Mouse (Mus musculus): ENCODE results near the gene Slc8a3. TPM values are rescaled to one million over a fixed set of nuclear protein-coding genes. Genes with fewer than 3 reads are reported as not detected.

Gene Slc8a3
- total and polyA plus RNA-seq, 2 experiments from 2014 or later: 10.5 to 38.7 TPM

DNA sequence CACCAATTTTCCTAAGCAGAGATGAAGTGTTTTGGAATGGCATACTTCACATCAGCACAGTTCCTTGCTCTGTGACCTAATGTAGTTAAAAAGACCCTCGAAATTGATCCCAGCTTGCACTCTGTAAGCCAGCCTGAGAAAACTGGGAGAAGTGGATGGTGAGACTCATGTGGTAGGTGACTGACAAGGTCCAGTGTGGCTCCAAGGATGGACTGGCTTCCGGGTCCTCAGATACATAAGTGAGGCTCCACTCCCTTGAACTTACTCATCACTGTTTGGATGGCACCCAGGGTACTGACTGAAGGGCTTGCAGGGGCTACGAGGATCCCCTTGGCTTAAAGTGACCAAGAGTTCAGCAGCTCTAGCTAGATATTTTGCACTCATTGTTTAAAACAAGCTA, 169.4 kb downstream of the Slc8a3 start:
- Histone ChIP-seq H3K4me3 (ENCODE audit: low read depth, low read length) (no peak overlapping the region), H3K27me3 (ENCODE audit: insufficient read depth, low read length) (no peaks in the 10 kb centered on the region), H3K4me2 (ENCODE audit: low read depth) (no peak overlapping the region), H3K9me3 (ENCODE audit: low read length) (no peaks in the 10 kb centered on the region), H3K9ac (no peak overlapping the region), H3K4me1 (ENCODE audit: insufficient read depth) (no peaks in the 10 kb centered on the region), H3K36me3 (ENCODE audit: insufficient read depth) (no peaks in the 10 kb centered on the region), H3K27ac (ENCODE audit: low read depth, low read length) (no peak overlapping the region)
- no peak for DNase-seq
- 91% methylated on average over 3 of the region's 3 CpGs for WGBS
- no peak for TF ChIP-seq CTCF (IDR thresholded peaks at IDR 0.05; ENCODE audit: low read depth)
- ATAC-seq: no peak

- H3K4me2 ChIP-seq (ENCODE audit: low read depth): no peak overlapping the region
- ATAC-seq (no peak), DNase-seq (no peak)
- no peaks in the 10 kb centered on the region for H3K36me3 ChIP-seq (ENCODE audit: insufficient read depth)
- H3K4me1 ChIP-seq (ENCODE audit: insufficient read depth): no peaks in the 10 kb centered on the region
- no peak for TF ChIP-seq CTCF (IDR thresholded peaks at IDR 0.05; ENCODE audit: low read depth)
- no peak overlapping the region for H3K27ac ChIP-seq (ENCODE audit: low read depth, low read length)
- WGBS: 74% methylated on average over 3 of the region's 3 CpGs
- H3K9me3 ChIP-seq (ENCODE audit: low read length): no peaks in the 10 kb centered on the region
- no peaks in the 10 kb centered on the region for H3K27me3 ChIP-seq (ENCODE audit: insufficient read depth, low read length)
- H3K4me3 ChIP-seq (ENCODE audit: low read depth, low read length): no peak overlapping the region
- no peak overlapping the region for H3K9ac ChIP-seq
These were observed 169.8 kb downstream of the Slc8a3 start for GRCm38 (mm10) chr12:81163131-81163530.

- H3K9ac ChIP-seq: no peak overlapping the region
- H3K27me3 ChIP-seq (ENCODE audit: insufficient read depth, low read length): no peaks in the 10 kb centered on the region
- DNase-seq: no peak
- WGBS: 90% methylated on average over 2 of the region's 2 CpGs
- no peaks in the 10 kb centered on the region for H3K4me1 ChIP-seq (ENCODE audit: insufficient read depth)
- no peak overlapping the region for H3K4me2 ChIP-seq (ENCODE audit: low read depth)
- TF ChIP-seq CTCF (IDR thresholded peaks at IDR 0.05; ENCODE audit: low read depth): no peak
- no peaks in the 10 kb centered on the region for H3K36me3 ChIP-seq (ENCODE audit: insufficient read depth)
- no peak overlapping the region for H3K27ac ChIP-seq (ENCODE audit: low read depth, low read length)
- ATAC-seq: no peak
- no peak overlapping the region for H3K4me3 ChIP-seq (ENCODE audit: low read depth, low read length)
- H3K9me3 ChIP-seq (ENCODE audit: low read length): no peaks in the 10 kb centered on the region
These were observed 171.7 kb downstream of the Slc8a3 start for GRCm38 (mm10) chr12:81161282-81161681.

DNA sequence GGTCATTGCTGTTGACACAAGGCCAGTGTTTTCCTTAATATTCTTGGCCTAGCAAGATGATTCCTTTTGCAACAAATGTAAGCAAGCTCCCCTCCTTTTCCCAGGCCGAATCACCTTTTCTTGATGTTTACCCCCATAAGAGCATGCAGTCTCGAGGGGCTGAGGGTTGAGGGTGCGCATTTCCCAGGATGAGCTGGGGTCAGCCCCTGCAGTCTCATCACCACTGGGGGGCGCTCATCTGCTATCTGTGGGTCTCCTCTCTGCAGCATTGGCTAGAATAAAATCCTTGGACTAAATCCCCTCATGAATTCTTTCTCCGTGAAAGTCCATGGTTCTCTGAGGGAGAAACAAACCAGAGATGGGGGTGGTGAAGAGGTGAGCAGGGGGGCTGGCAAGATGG, 172.1 kb downstream of the Slc8a3 start:
- Histone ChIP-seq H3K9me3 (ENCODE audit: low read length) (no peaks in the 10 kb centered on the region), H3K4me3 (ENCODE audit: low read depth, low read length) (no peak overlapping the region), H3K27me3 (ENCODE audit: insufficient read depth, low read length) (no peaks in the 10 kb centered on the region), H3K27ac (ENCODE audit: low read depth, low read length) (no peak overlapping the region), H3K36me3 (ENCODE audit: insufficient read depth) (no peaks in the 10 kb centered on the region), H3K4me1 (ENCODE audit: insufficient read depth) (no peaks in the 10 kb centered on the region), H3K4me2 (ENCODE audit: low read depth) (no peak overlapping the region), H3K9ac (no peak overlapping the region)
- no peak for ATAC-seq
- TF ChIP-seq CTCF (IDR thresholded peaks at IDR 0.05; ENCODE audit: low read depth): peak; percentile 44
- DNase-seq: peak; percentile 28
- 63% methylated on average over 5 of the region's 5 CpGs for WGBS

DNA sequence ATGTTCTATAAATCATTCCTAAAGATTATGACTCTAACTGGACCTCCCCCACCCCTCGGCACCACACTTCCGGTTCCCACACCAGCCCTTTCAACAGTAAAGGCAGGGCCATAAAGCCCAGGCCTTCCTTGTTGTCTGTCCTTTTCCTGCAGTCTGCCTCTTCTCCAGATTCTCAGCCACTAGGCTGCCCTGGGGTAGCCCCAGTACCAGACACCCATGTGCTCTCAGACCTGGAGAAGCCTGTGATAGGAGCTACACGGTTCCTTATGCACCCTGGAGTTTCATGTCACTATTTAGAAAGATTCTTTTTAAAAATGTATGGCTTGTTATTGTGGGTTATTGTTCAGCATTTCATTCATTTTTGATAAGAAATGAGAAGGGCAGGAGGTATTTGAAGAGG, 172.6 kb downstream of the Slc8a3 start:
- Histone ChIP-seq H3K27ac (ENCODE audit: low read depth, low read length) (no peak overlapping the region), H3K9ac (no peak overlapping the region), H3K9me3 (ENCODE audit: low read length) (no peaks in the 10 kb centered on the region), H3K4me2 (ENCODE audit: low read depth) (no peak overlapping the region), H3K4me3 (ENCODE audit: low read depth, low read length) (no peak overlapping the region), H3K36me3 (ENCODE audit: insufficient read depth) (no peaks in the 10 kb centered on the region), H3K4me1 (ENCODE audit: insufficient read depth) (no peaks in the 10 kb centered on the region), H3K27me3 (ENCODE audit: insufficient read depth, low read length) (no peaks in the 10 kb centered on the region)
- TF ChIP-seq CTCF (IDR thresholded peaks at IDR 0.05; ENCODE audit: low read depth): no peak
- DNase-seq: no peak
- WGBS: 81% methylated on average over 3 of the region's 3 CpGs
- ATAC-seq: no peak

DNA sequence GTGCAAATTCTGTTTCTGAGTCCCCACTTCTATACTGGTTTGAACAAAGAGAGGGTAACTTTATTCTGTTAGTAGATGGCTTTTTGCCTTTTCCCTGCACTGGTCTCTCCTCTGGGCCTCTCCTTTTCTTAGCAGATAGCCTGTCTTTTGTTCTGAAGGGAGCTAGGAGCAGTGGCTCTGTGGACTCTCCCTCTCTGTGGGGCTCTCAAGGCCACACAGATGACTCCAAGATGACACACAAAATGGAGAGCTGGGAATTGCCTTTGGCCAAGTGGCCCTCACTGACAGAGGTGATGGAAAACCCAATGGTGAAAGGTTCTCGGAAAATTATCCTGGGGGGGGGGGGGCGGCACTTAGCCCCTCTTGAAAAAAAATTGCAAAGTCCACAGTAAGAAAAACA, 173.0 kb downstream of the Slc8a3 start:
- Histone ChIP-seq H3K27me3 (ENCODE audit: insufficient read depth, low read length) (no peaks in the 10 kb centered on the region), H3K27ac (ENCODE audit: low read depth, low read length) (no peak overlapping the region), H3K36me3 (ENCODE audit: insufficient read depth) (no peaks in the 10 kb centered on the region), H3K9me3 (ENCODE audit: low read length) (no peaks in the 10 kb centered on the region), H3K9ac (no peak overlapping the region), H3K4me2 (ENCODE audit: low read depth) (no peak overlapping the region), H3K4me1 (ENCODE audit: insufficient read depth) (no peaks in the 10 kb centered on the region), H3K4me3 (ENCODE audit: low read depth, low read length) (no peak overlapping the region)
- DNase-seq: no peak
- 81% methylated on average over 2 of the region's 2 CpGs for WGBS
- no peak for TF ChIP-seq CTCF (IDR thresholded peaks at IDR 0.05; ENCODE audit: low read depth)
- no peak for ATAC-seq

DNA sequence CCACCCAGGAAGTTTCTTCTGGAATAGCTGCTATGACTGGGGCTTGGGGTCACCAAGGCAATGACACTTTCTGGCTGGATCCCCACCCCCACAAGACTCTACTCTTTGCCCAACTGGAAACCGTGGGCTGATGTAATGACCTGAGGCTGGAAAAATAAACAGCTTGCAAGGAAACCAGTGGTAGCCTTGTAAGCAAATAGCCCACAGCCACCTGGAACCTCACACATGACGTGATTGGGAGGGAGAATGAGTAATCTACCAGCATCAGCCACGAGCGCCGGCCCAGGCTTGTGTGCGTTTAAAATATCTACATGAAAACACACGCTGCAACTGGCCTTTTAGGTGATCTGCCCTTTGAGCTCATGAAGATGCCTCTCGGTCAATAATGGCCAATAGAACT, 176.1 kb downstream of the Slc8a3 start:
- no peaks in the 10 kb centered on the region for H3K36me3 ChIP-seq (ENCODE audit: insufficient read depth)
- ATAC-seq (no peak), DNase-seq (no peak)
- H3K9me3 ChIP-seq (ENCODE audit: low read length): no peaks in the 10 kb centered on the region
- no peak overlapping the region for H3K4me3 ChIP-seq (ENCODE audit: low read depth, low read length)
- H3K9ac ChIP-seq: no peak overlapping the region
- WGBS: 91% methylated on average over 8 of the region's 8 CpGs
- H3K27ac ChIP-seq (ENCODE audit: low read depth, low read length): no peak overlapping the region
- no peaks in the 10 kb centered on the region for H3K4me1 ChIP-seq (ENCODE audit: insufficient read depth)
- no peak overlapping the region for H3K4me2 ChIP-seq (ENCODE audit: low read depth)
- TF ChIP-seq CTCF (IDR thresholded peaks at IDR 0.05; ENCODE audit: low read depth): no peak
- H3K27me3 ChIP-seq (ENCODE audit: insufficient read depth, low read length): no peaks in the 10 kb centered on the region

GRCm38 (mm10) chr12:81155675-81156074, 177.3 kb downstream of the Slc8a3 start:
- 79% methylated on average over 6 of the region's 6 CpGs for WGBS
- no peaks in the 10 kb centered on the region for H3K9me3 ChIP-seq (ENCODE audit: low read length)
- DNase-seq (no peak), ATAC-seq (no peak)
- no peak overlapping the region for H3K9ac ChIP-seq
- H3K4me3 ChIP-seq (ENCODE audit: low read depth, low read length): no peak overlapping the region
- H3K36me3 ChIP-seq (ENCODE audit: insufficient read depth): no peaks in the 10 kb centered on the region
- no peak for TF ChIP-seq CTCF (IDR thresholded peaks at IDR 0.05; ENCODE audit: low read depth)
- no peak overlapping the region for H3K27ac ChIP-seq (ENCODE audit: low read depth, low read length)
- no peak overlapping the region for H3K4me2 ChIP-seq (ENCODE audit: low read depth)
- H3K27me3 ChIP-seq (ENCODE audit: insufficient read depth, low read length): no peaks in the 10 kb centered on the region
- H3K4me1 ChIP-seq (ENCODE audit: insufficient read depth): no peaks in the 10 kb centered on the region

Data from forebrain, postnatal 0 days (tissue).